Mouse (Mus musculus) spleen, adult 2 months (tissue): ENCODE measurements around the gene Tfb1m. TPM values are rescaled to one million over a fixed set of nuclear protein-coding genes. Genes with fewer than 3 reads are reported as not detected.
A peak's percentile ranks its signal among the peaks of the same experiment; 100 is the strongest.

Experiments used
- DNase-seq, 2 experiments: peaks; one replicate each; pipeline versions ENCODE4 v3.0.0 to v3.0.0-alpha.2; 2012 to 2021; ENCODE audit warnings: low spot score in 2 of 2, low read depth in 1 of 2
- H3K27ac ChIP-seq: fragments of 200-500 bp; 2 replicates; pipeline ENCODE4 v1.5.1; 2012; ENCODE audit warnings: low read length, inconsistent platforms; ENCODE audit not compliant: insufficient read depth
- H3K27me3 ChIP-seq: fragments of 200-500 bp; 2 replicates; pipeline ENCODE4 v1.6.1; 2012; ENCODE audit warnings: mild to moderate bottlenecking, moderate library complexity, low read length, inconsistent platforms; ENCODE audit not compliant: control insufficient read depth, insufficient read depth
- H3K36me3 ChIP-seq: fragments of 200-500 bp; 2 replicates; pipeline ENCODE4 v1.6.1; 2012; ENCODE audit warnings: mild to moderate bottlenecking, low read length, inconsistent platforms; ENCODE audit not compliant: control insufficient read depth, insufficient read depth
- H3K4me1 ChIP-seq: fragments of 200-500 bp; 2 replicates; pipeline ENCODE4 v1.6.1; 2011; ENCODE audit warnings: inconsistent platforms; ENCODE audit not compliant: control insufficient read depth, insufficient read depth, insufficient read length
- H3K4me3 ChIP-seq: fragments of 200-500 bp; 2 replicates; pipeline ENCODE4 v1.5.1; 2011; ENCODE audit warnings: mild to moderate bottlenecking, inconsistent platforms; ENCODE audit not compliant: insufficient read depth, insufficient read length; ENCODE audit errors: extremely low read depth
- CTCF ChIP-seq: fragments of 200-500 bp; IDR thresholded peaks from 2 replicates; pipeline ENCODE4 v1.5.1; 2011; ENCODE audit warnings: mild to moderate bottlenecking, inconsistent platforms; ENCODE audit not compliant: insufficient read depth, insufficient read length, insufficient replicate concordance; ENCODE audit errors: extremely low read depth
- POLR2A ChIP-seq: fragments of 200-500 bp; IDR thresholded peaks from 2 replicates; pipeline ENCODE4 v1.6.1; 2011; ENCODE audit warnings: low read depth, low read length, inconsistent platforms
- WGBS: fragments of 180-500 bp; shearing (Covaris S2); methylation state at CpG from one replicate; pipeline ENCODE4 v1.1.7; 2018; 5-methylcytosine and 5-hydroxymethylcytosine counted together
- polyA plus RNA-seq: library from polyadenylated mRNA; depleted of rRNA; stranded (reverse); fragments of >200 nt; gene quantifications from 2 replicates; pipeline ENCODE4 v1.2.3, GENCODE M21; 2012

Tfb1m gene
- polyA plus RNA-seq, 1 experiment: 1.3 TPM

DNA sequence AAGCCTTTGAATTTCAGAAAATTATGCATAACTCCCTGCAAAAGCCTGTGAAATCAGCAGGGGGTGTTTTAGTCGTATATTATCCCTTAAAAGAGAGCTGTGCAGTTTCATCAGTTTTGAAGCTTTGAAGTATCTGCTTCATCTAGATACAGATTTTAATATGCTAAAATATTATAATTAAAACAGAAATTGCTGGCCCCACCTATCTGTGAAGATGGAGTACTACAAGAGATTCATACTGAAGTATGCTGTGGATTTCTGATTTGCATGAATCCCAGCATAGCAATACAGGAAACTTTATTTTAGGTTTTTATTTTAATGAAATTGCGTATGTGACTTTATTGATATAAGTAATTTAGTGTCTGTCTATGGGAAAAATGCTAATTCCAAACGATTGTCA lies 3.0 kb upstream of the Tfb1m start:
- 37% methylated on average over 3 of the region's 3 CpGs for WGBS
- no peak for DNase-seq
- no peaks in the 10 kb centered on the region for H3K4me1 ChIP-seq
- H3K4me3 ChIP-seq: no peak overlapping the region
- H3K27ac ChIP-seq: no peak overlapping the region
- H3K27me3 ChIP-seq: no peaks in the 10 kb centered on the region
- H3K36me3 ChIP-seq: no peaks in the 10 kb centered on the region
- no peak for TF ChIP-seq POLR2A
- no peak for TF ChIP-seq CTCF

DNA sequence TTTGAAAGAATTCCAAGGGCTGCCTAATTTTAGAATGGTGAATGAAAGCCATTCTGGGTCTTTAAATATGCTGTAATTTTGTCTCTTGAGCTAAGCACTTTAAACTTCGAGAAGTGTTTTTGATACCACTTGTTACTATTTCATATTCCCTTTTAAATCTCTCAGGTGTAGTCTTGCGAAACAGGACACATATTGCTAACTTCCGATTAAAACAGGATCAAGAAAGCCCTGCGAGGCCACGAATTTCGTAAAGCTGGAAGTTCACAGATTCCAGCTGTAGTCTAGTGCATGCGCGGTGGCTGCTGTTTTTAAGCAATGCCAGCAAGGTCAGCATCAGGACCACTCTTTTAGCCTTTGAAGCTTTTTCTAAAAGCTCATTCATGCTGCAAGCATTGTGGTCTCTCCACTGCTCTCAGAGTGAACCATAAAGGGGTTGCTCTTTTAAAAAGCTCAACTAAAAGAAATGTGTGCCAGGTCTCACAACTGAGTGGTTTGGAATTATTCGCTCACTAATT lies 832 bp upstream of the Tfb1m start:
- Histone ChIP-seq H3K27ac (no peak overlapping the region), H3K27me3 (no peaks in the 10 kb centered on the region), H3K4me1 (no peaks in the 10 kb centered on the region), H3K36me3 (no peaks in the 10 kb centered on the region; the same call in 1 of the 2 replicates), H3K4me3 (0 out of 2 replicates have a peak overlapping the region, but pooled peaks have one; percentile 34)
- WGBS: 83% methylated on average over 9 of the region's 9 CpGs
- TF ChIP-seq POLR2A (no peak), CTCF (no peak)
- no peak for DNase-seq

DNA sequence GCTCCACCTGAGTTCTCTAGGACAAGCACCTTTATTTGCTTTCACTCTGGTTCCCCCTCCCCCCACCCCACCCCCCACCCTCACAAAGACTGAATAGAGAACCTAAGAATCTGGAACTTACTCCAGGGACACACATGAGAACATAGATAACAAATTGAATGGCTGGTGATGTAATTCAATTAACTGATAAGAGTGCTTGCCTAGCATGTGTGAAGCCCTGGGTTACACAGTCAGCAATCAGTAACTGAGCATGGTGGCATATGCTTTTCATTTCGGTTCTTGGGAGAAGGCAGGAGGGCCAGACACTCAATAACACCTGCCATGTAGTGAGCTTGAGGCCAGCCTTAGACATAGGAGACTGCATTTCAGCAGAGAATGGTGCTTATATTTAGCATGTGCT lies 1.3 kb downstream of the Tfb1m start:
- H3K4me3 ChIP-seq: no peak overlapping the region
- no peaks in the 10 kb centered on the region for H3K4me1 ChIP-seq
- WGBS: 78% methylated on average over 1 of the region's 1 CpGs
- H3K27me3 ChIP-seq: no peaks in the 10 kb centered on the region
- no peak for TF ChIP-seq POLR2A
- TF ChIP-seq CTCF: no peak
- H3K36me3 ChIP-seq: peaks cover 1% of the 10 kb centered on the region; the same call in 1 of the 2 replicates
- DNase-seq: no peak
- H3K27ac ChIP-seq: no peak overlapping the region

- 80% methylated on average over 7 of the region's 7 CpGs for WGBS
- Histone ChIP-seq H3K27ac (no peak overlapping the region), H3K27me3 (no peaks in the 10 kb centered on the region), H3K36me3 (no peaks in the 10 kb centered on the region), H3K4me3 (no peak overlapping the region), H3K4me1 (no peaks in the 10 kb centered on the region)
- TF ChIP-seq CTCF (no peak), POLR2A (no peak)
- DNase-seq: no peak
These were observed 9.9 kb downstream of the Tfb1m start for GRCm38 (mm10) chr17:3547725-3548124.

DNA sequence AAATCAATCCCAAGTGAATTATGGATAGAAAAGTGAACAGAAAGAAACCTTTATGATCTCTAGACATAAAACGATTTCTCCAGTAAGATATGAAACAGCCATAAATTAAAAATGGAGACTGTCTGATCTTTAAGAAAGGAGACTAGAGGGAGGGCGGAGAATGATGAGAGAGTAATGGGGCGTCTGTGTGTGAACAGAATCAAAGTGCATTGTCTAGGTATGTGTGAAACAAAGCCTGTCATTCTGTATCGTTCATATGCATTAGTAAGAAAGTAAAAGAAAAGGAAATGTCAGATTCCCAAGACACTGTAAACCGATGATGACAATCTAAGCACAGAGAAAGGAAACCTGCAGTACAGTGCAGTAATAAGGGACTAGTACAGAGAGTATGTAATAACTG lies 16.5 kb downstream of the Tfb1m start:
- Histone ChIP-seq H3K4me1 (no peaks in the 10 kb centered on the region), H3K27ac (no peak overlapping the region), H3K4me3 (no peak overlapping the region), H3K27me3 (no peaks in the 10 kb centered on the region), H3K36me3 (0 out of 2 replicates have a peak, but pooled peaks cover 2% of the 10 kb centered on the region)
- WGBS: 89% methylated on average over 5 of the region's 5 CpGs
- TF ChIP-seq POLR2A: no peak
- TF ChIP-seq CTCF: no peak
- DNase-seq: no peak

DNA sequence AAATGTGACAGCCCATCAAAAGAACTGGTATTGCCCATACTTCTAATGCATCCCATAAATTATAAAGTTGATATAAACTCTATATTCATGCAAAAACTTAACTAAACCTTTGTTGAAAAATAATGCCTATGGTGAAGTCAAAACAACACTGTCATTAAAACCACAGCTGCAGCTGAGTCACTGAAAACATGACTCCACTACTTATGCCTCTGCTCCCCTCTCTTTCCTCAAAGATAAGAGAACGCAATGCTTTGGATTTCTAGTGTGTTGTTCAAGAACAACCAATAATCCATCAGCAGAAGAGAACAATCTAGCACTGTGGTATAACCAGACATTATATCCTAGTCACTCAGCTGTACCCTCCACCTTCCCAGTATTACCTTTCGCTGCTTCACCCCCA lies 17.3 kb downstream of the Tfb1m start:
- no peaks in the 10 kb centered on the region for H3K27me3 ChIP-seq
- H3K4me1 ChIP-seq: no peaks in the 10 kb centered on the region
- 0 out of 2 replicates have a peak, but pooled peaks cover 2% of the 10 kb centered on the region for H3K36me3 ChIP-seq
- no peak overlapping the region for H3K27ac ChIP-seq
- 86% methylated on average over 2 of the region's 2 CpGs for WGBS
- no peak for DNase-seq
- TF ChIP-seq POLR2A (no peak), CTCF (no peak)
- H3K4me3 ChIP-seq: no peak overlapping the region

DNA sequence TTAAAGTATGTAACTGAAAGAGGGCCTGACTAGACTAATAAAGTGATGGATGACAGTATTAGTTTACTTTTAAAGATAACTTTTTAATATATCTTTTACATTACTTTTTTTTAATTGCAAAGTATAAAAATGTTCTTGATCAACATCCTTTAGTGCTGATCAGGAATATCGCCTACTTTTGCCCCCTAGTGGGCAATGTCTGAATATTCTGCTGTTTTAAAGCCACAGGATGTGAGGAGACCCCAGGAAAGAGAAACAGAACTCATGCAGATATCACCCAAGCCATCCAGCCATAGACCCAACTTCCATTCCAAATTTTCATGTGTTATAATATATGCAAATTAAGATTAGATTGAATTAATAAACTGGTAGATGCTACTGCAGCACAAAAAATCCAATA lies 24.2 kb downstream of the Tfb1m start:
- no peak for DNase-seq
- 39% methylated on average over 1 of the region's 1 CpGs for WGBS

More for the DNA sequence above, 24.2 kb downstream of the Tfb1m start:
- TF ChIP-seq POLR2A (no peak), CTCF (no peak)
- H3K36me3 ChIP-seq: no peaks in the 10 kb centered on the region
- no peak overlapping the region for H3K27ac ChIP-seq
- no peak overlapping the region for H3K4me3 ChIP-seq
- no peaks in the 10 kb centered on the region for H3K27me3 ChIP-seq
- no peaks in the 10 kb centered on the region for H3K4me1 ChIP-seq
